Mouse (Mus musculus) cerebellum, adult 2 months (tissue): ENCODE results near the gene Taar7d.

Experiments used
- CTCF ChIP-seq: fragments of 200-500 bp; IDR thresholded peaks from 2 replicates; pipeline ENCODE4 v1.5.1; 2011; ENCODE audit warnings: low read depth, mild to moderate bottlenecking, control low read depth, low read length, moderate library complexity, borderline replicate concordance; ENCODE audit not compliant: insufficient read depth
- POLR2A ChIP-seq: fragments of 200-500 bp; IDR thresholded peaks from 2 replicates; pipeline ENCODE4 v1.6.1; 2011; ENCODE audit warnings: low read length, control low read depth, borderline replicate concordance; ENCODE audit not compliant: insufficient read depth

GRCm38 (mm10) chr10:24007034-24007433, 20.0 kb upstream of the Taar7d start:
- TF ChIP-seq POLR2A (no peak), CTCF (no peak)
